Mouse (Mus musculus) ES-E14 (cell line): Measurements from ENCODE around the gene C9orf72.

Source experiments
- CHD2 ChIP-seq: IDR thresholded peaks from 2 replicates; pipeline ENCODE4 v1.6.1; 2014; ENCODE audit warnings: mild to moderate bottlenecking, low read depth, low read length, inconsistent platforms
- MAFK ChIP-seq: IDR thresholded peaks from 2 replicates; pipeline ENCODE4 v1.6.1; 2014; ENCODE audit warnings: mild to moderate bottlenecking, low read depth, low read length, inconsistent platforms; ENCODE audit not compliant: insufficient read depth
- ZC3H11A ChIP-seq: IDR thresholded peaks from 2 replicates; pipeline ENCODE4 v1.6.1; 2012; ENCODE audit warnings: low read depth, mild to moderate bottlenecking, inconsistent platforms, low read length, borderline replicate concordance
- ZNF384 ChIP-seq: IDR thresholded peaks from 2 replicates; pipeline ENCODE4 v1.6.1; 2012; ENCODE audit warnings: low read depth, low read length, inconsistent platforms

GRCm38 (mm10) chr4:35157815-35158214 lies 68.2 kb downstream of the C9orf72 start:
- TF ChIP-seq CHD2 (no peak), MAFK (no peak), ZC3H11A (no peak), ZNF384 (no peak)
